Mouse (Mus musculus) liver, embryonic 14.5 days (tissue): ENCODE measurements around the gene Gm10230. TPM values are rescaled to one million over a fixed set of nuclear protein-coding genes. Genes with fewer than 3 reads are reported as not detected.
"Not testable (repeated sequence)": the region's sequence is repeated elsewhere in the genome, so short reads cannot be mapped to it uniquely, and the experiment has no call there.

Experiments
- ATAC-seq: fragments of 200-750 bp; cut with Nextera tagmentation; 2 replicates; pipeline ENCODE4 v1.8.0; 2017; ENCODE audit warnings: moderate number of reproducible peaks, mild to moderate bottlenecking, moderate library complexity; ENCODE audit not compliant: insufficient read depth
- DNase-seq, 3 experiments: peaks; one replicate each; pipeline ENCODE4 v3.0.0-alpha.2; 2012 to 2013; ENCODE audit warnings: low read depth in 3 of 3, low spot score in 3 of 3
- H3K27ac ChIP-seq: fragments of 300-500 bp; sonication (generic); 2 replicates; pipeline ENCODE4 v1.5.1; 2014; ENCODE audit warnings: moderate library complexity, mild to moderate bottlenecking, control low read depth, inconsistent platforms
- H3K27me3 ChIP-seq: fragments of 300-500 bp; sonication (generic); 2 replicates; pipeline ENCODE4 v1.6.1; 2014; ENCODE audit warnings: mild to moderate bottlenecking, low read length, moderate library complexity; ENCODE audit not compliant: control insufficient read depth, insufficient read depth
- H3K36me3 ChIP-seq: fragments of 300-500 bp; sonication (generic); replicated peaks from 2 replicates; pipeline ENCODE4 v1.6.1; 2014; ENCODE audit warnings: low read depth; ENCODE audit not compliant: control insufficient read depth, insufficient read depth
- H3K4me1 ChIP-seq, 2 experiments: fragments of 200-500 bp in 1 of 2; fragments of 300-500 bp in 1 of 2; sonication (generic) in 1 of 2; replicated peaks; 2 replicates each; pipeline ENCODE4 v1.6.1; 2012 to 2014; ENCODE audit warnings: antibody characterized with exemption in 1 of 2, inconsistent platforms in 1 of 2, low read length in 1 of 2; ENCODE audit not compliant: control insufficient read depth in 2 of 2, insufficient read depth in 2 of 2
- H3K4me2 ChIP-seq: fragments of 300-500 bp; sonication (generic); 2 replicates; pipeline ENCODE4 v1.6.1; 2014; ENCODE audit warnings: low read depth, mild to moderate bottlenecking, control low read depth, moderate library complexity
- H3K4me3 ChIP-seq, 2 experiments: fragments of 200-500 bp in 1 of 2; fragments of 300-500 bp in 1 of 2; sonication (generic) in 1 of 2; 2 replicates each; pipeline ENCODE4 v1.5.1; 2012 to 2014; ENCODE audit warnings: low read depth in 2 of 2, low read length in 2 of 2, mild to moderate bottlenecking in 2 of 2, control low read depth in 1 of 2, inconsistent platforms in 1 of 2, moderate library complexity in 1 of 2; ENCODE audit not compliant: insufficient read depth in 1 of 2
- H3K9ac ChIP-seq: fragments of 300-500 bp; sonication (generic); replicated peaks from 2 replicates; pipeline ENCODE4 v1.6.1; 2014; ENCODE audit warnings: mild to moderate bottlenecking, control low read depth, moderate library complexity
- H3K9me3 ChIP-seq: fragments of 300-500 bp; sonication (generic); 2 replicates; pipeline ENCODE4 v1.6.1; 2016; ENCODE audit warnings: low read length, mixed read lengths; ENCODE audit not compliant: control insufficient read depth
- WGBS: fragments of 180-500 bp; shearing (Covaris S2); extraction: QIAGEN DNeasy Blood & Tissue Kit; methylation state at CpG from one replicate; pipeline ENCODE4 v1.1.7; 2014; ENCODE audit not compliant: insufficient replicate concordance; 5-methylcytosine and 5-hydroxymethylcytosine counted together
- microRNA-seq: library from miRNA; unstranded; fragments of <30 nt; microRNA quantifications from one replicate; pipeline ENCODE4, GENCODE M21; 2016
- polyA plus RNA-seq, 2 experiments: library from polyadenylated mRNA; depleted of rRNA in 1 of 2; stranded (reverse) in 1 of 2; unstranded in 1 of 2; fragments of >200 nt; fragmentation: Nextera tagmentation in 1 of 2; extraction: Ambion mirVana in 1 of 2; gene quantifications; 2 replicates each; pipeline versions ENCODE4 v1.2.1 to v1.2.3; 2012 to 2014

Gene Gm10230
- polyA plus RNA-seq (2012; rRNA removed) (not detected in 2 replicates), polyA plus RNA-seq (2014; fragmentation: Nextera tagmentation; extraction: Ambion mirVana) (not detected in 2 replicates)

- not testable (repeated sequence) for H3K4me3 ChIP-seq, H3K4me2 ChIP-seq, ATAC-seq, H3K36me3 ChIP-seq, H3K4me1 ChIP-seq, H3K27ac ChIP-seq, H3K9me3 ChIP-seq, DNase-seq, H3K27me3 ChIP-seq, H3K9ac ChIP-seq
- WGBS, result no CpG with 5 or more reads among the region's 7 CpGs
Observed at GRCm38 (mm10) chrX:27494782-27495181, at the start of gene Gm10230. Gm10230 (minus strand) TSS chrX:27494882.

Small RNAs within 50 kb of the gene (microRNA-seq; reads per million reads assigned to microRNA genes)
- not detected for gene Gm44452
